Mouse (Mus musculus) midbrain, postnatal 0 days (tissue): ENCODE data around the gene Smyd2. TPM values are rescaled to one million over a fixed set of nuclear protein-coding genes. Genes with fewer than 3 reads are reported as not detected.
A peak's percentile ranks its signal among the peaks of the same experiment; 100 is the strongest.

Experiments used
- ATAC-seq: fragments of 200-750 bp; cut with Nextera tagmentation; 2 replicates; pipeline ENCODE4 v1.8.0; 2017; ENCODE audit warnings: moderate number of reproducible peaks, mild to moderate bottlenecking, moderate TSS enrichment, moderate library complexity; ENCODE audit not compliant: low FRiP score
- DNase-seq: peaks from one replicate; pipeline ENCODE4 v3.0.0-alpha.2; 2015; ENCODE audit warnings: low spot score
- H3K27ac ChIP-seq: fragments of 300-500 bp; sonication (generic); 2 replicates; pipeline ENCODE4 v1.5.1; 2014; ENCODE audit warnings: low read depth, mild to moderate bottlenecking, low read length, mixed read lengths
- H3K27me3 ChIP-seq: fragments of 300-500 bp; sonication (generic); 2 replicates; pipeline ENCODE4 v1.6.1; 2014; ENCODE audit warnings: low read length, control low read depth, mixed read lengths; ENCODE audit not compliant: insufficient read depth
- H3K36me3 ChIP-seq: fragments of 300-500 bp; sonication (generic); 2 replicates; pipeline ENCODE4 v1.6.1; 2014; ENCODE audit warnings: low read length, control low read depth, mixed read lengths; ENCODE audit not compliant: insufficient read depth
- H3K4me1 ChIP-seq: fragments of 300-500 bp; sonication (generic); 2 replicates; pipeline ENCODE4 v1.6.1; 2014; ENCODE audit warnings: mild to moderate bottlenecking, control low read depth, antibody characterized with exemption, low read length, mixed read lengths; ENCODE audit not compliant: insufficient read depth
- H3K4me2 ChIP-seq: fragments of 300-500 bp; sonication (generic); 2 replicates; pipeline ENCODE4 v1.6.1; 2014; ENCODE audit warnings: low read depth, mild to moderate bottlenecking, low read length, mixed read lengths; ENCODE audit not compliant: poor library complexity, severe bottlenecking
- H3K4me3 ChIP-seq: fragments of 300-500 bp; sonication (generic); 2 replicates; pipeline ENCODE4 v1.5.1; 2014; ENCODE audit warnings: low read depth, mild to moderate bottlenecking, low read length, moderate library complexity
- H3K9ac ChIP-seq: fragments of 300-500 bp; sonication (generic); replicated peaks from 2 replicates; pipeline ENCODE4 v1.6.1; 2014; ENCODE audit warnings: mild to moderate bottlenecking, low read length, moderate library complexity, mixed read lengths; ENCODE audit not compliant: poor library complexity, severe bottlenecking
- H3K9me3 ChIP-seq: fragments of 300-500 bp; sonication (generic); 2 replicates; pipeline ENCODE4 v1.6.1; 2016; ENCODE audit warnings: low read length, control low read depth
- CTCF ChIP-seq: IDR thresholded peaks from 2 replicates; pipeline ENCODE4 v1.5.1; 2016; ENCODE audit warnings: antibody characterized with exemption, mild to moderate bottlenecking
- WGBS: fragments of 180-500 bp; shearing (Covaris S2); extraction: QIAGEN DNeasy Blood & Tissue Kit; methylation state at CpG from one replicate; pipeline ENCODE4 v1.1.7; 2014; 5-methylcytosine and 5-hydroxymethylcytosine counted together
- polyA plus RNA-seq: library from polyadenylated mRNA; unstranded; fragments of >200 nt; fragmentation: Nextera tagmentation; extraction: Ambion mirVana; gene quantifications from 2 replicates; pipeline ENCODE4 v1.2.1, GENCODE M21; 2015
- total RNA-seq: library from RNA; depleted of rRNA; stranded (reverse); fragments of >200 nt; gene quantifications from 2 replicates; pipeline ENCODE4 v1.2.3, GENCODE M21; 2014

The Smyd2 gene
- total and polyA plus RNA-seq, 2 experiments from 2014 or later: 66.3 to 88.7 TPM

DNA sequence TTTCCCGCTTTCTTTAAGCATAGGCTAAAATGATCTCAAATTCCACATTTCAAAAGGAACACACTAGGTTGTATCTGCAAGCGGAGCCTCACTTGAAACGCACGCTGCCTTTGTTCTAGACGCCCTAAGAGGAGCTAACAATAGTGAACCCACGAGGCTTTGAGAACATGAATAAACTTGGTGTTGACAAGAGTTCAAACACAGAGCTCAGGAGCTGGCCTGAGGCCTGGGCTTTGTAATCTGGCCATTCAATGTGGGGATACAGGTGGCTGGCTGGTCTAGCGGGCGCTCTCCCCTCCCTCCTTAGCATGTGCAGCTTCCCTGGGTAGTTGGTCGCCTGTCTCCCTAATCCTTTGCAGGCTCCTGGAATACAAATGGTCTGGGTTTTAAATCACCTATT is 24.3 kb downstream of the Smyd2 start:
- no peaks in the 10 kb centered on the region for H3K9me3 ChIP-seq
- H3K4me3 ChIP-seq: no peak overlapping the region
- no peak overlapping the region for H3K9ac ChIP-seq
- 50% methylated on average over 9 of the region's 9 CpGs for WGBS
- H3K4me2 ChIP-seq: no peak overlapping the region
- no peak for DNase-seq
- H3K27ac ChIP-seq: no peak overlapping the region
- no peaks in the 10 kb centered on the region for H3K27me3 ChIP-seq
- no peak for TF ChIP-seq CTCF
- no peak for ATAC-seq
- peaks cover 31% of the 10 kb centered on the region for H3K36me3 ChIP-seq
- H3K4me1 ChIP-seq: no peaks in the 10 kb centered on the region

DNA sequence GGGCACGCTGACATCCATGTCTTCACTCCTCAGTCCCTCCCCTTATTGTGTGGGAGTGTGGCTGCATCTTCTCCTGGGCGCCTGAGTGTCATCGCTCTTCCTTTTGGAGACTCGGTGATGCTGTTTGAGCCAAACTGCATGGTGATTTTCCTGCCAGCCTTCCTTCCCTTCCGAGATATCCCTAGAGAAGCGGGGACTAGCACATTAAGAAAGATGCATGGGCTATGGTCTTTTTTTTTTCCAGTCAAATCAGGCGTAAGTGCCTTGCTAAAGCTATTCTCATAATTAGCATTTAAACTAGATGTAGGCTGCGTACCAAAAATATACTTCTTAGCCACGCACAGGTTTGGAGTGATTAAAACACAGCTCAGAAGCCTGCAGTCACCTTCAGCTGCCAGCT is 28.0 kb downstream of the Smyd2 start:
- no peak overlapping the region for H3K4me2 ChIP-seq
- ATAC-seq (no peak), DNase-seq (peak; percentile 24)
- 70% methylated on average over 9 of the region's 9 CpGs for WGBS
- H3K9ac ChIP-seq: no peak overlapping the region
- no peaks in the 10 kb centered on the region for H3K9me3 ChIP-seq
- peaks cover 36% of the 10 kb centered on the region for H3K36me3 ChIP-seq
- no peak overlapping the region for H3K27ac ChIP-seq
- H3K4me3 ChIP-seq: no peak overlapping the region
- no peaks in the 10 kb centered on the region for H3K27me3 ChIP-seq
- no peak for TF ChIP-seq CTCF
- H3K4me1 ChIP-seq: no peaks in the 10 kb centered on the region

DNA sequence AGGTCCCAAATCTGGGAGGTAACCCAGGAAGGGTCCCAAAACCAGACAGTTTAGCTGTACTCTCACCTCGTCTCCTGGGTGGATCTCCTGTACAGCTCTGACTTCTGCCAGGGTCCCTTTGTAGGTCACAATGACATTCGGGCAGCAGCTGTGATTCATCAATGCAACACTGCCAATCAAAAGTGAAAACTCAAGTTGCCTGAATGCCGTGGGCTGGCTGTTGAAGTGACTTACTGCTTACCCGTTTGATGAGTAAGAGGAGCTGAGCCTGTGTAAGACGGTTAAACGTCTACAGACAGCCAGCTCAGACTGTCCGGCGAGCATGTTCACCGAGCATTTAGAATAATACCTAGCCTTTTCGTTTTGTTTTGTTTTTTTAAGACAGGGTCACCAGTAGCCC is 33.4 kb downstream of the Smyd2 start:
- Histone ChIP-seq H3K4me1 (no peaks in the 10 kb centered on the region), H3K4me3 (no peak overlapping the region), H3K36me3 (peaks cover 17% of the 10 kb centered on the region), H3K9ac (no peak overlapping the region), H3K4me2 (no peak overlapping the region), H3K27ac (no peak overlapping the region), H3K27me3 (no peaks in the 10 kb centered on the region), H3K9me3 (no peaks in the 10 kb centered on the region)
- ATAC-seq (no peak), DNase-seq (no peak)
- TF ChIP-seq CTCF: no peak
- WGBS: 70% methylated on average over 10 of the region's 10 CpGs

DNA sequence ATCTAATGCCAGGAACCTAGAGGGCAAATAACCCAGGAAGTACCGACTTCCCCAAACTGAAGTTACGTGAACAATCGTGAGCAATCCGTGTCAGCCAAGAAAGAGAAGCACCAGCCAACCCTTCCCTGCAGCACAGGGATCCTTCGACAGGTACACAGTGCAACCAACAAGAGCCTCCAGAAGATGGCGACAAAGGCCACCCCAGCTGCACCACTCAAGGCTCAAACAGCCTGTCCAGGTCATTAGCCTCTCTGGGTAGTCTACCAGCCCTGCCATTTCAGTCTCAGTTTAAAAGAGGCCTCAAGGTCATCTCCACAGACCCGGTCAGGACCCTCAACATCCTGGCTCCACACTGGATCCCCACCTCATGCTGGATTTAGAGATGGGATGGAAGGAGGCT is 34.6 kb downstream of the Smyd2 start:
- ATAC-seq: 0 out of 2 replicates have a peak, but pooled peaks have one; percentile 48
- no peaks in the 10 kb centered on the region; the same call in 1 of the 2 replicates for H3K4me1 ChIP-seq
- H3K9ac ChIP-seq: no peak overlapping the region
- H3K4me2 ChIP-seq: no peak overlapping the region
- peaks cover 9% of the 10 kb centered on the region for H3K36me3 ChIP-seq
- H3K27ac ChIP-seq: no peak overlapping the region
- WGBS: 35% methylated on average over 7 of the region's 7 CpGs
- no peak overlapping the region for H3K4me3 ChIP-seq
- H3K27me3 ChIP-seq: no peaks in the 10 kb centered on the region
- peak; percentile 92 for TF ChIP-seq CTCF
- DNase-seq: peak; percentile 78
- H3K9me3 ChIP-seq: no peaks in the 10 kb centered on the region

DNA sequence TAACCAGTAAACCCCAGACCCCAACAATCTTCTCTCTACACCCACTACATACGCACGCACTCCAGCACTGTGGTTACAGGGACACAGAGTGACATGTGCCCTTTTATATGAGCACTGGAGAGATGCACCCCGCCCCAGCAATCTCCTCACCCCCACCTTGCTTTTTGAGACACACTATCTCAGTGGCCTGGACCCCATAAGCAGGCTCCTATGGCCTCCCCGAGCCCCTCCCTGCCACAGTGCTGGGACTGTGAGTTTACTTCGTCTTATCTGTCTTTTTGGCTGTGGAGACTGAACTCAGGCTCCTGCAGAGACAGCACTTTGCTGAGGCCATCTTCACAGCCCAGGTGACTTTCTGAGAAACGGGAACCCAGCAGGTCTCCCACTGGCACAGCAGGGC is 36.2 kb downstream of the Smyd2 start:
- H3K27ac ChIP-seq: no peak overlapping the region
- H3K4me1 ChIP-seq: no peaks in the 10 kb centered on the region; the same call in 1 of the 2 replicates
- ATAC-seq: no peak

DNA sequence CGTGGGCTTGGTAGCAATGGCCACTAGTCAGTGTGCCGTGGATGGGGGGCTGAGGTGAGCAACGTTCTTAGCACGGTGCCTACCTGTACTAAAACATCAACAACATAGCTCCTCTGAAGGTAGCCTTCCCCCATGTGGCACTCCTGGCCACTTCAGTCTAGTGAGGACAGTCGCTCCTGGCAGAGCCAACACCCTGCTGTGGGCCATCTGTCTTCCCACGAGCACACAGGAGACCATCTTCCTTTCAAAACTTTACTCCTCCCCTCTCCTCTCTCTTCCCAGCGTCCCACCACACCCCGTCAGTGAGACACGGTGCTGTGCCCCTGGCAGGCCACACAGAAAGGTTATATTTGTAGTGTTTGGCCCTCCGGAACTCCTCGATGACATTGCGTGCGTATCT is 37.2 kb downstream of the Smyd2 start:
- Histone ChIP-seq H3K36me3 (peaks cover 5% of the 10 kb centered on the region; the same call in 1 of the 2 replicates), H3K4me3 (no peak overlapping the region), H3K9ac (no peak overlapping the region), H3K27me3 (no peaks in the 10 kb centered on the region), H3K4me1 (no peaks in the 10 kb centered on the region; the same call in 1 of the 2 replicates), H3K27ac (no peak overlapping the region), H3K9me3 (no peaks in the 10 kb centered on the region), H3K4me2 (no peak overlapping the region)
- no peak for TF ChIP-seq CTCF
- DNase-seq (no peak), ATAC-seq (no peak)
- WGBS: 64% methylated on average over 13 of the region's 13 CpGs

More for the DNA sequence above, 36.2 kb downstream of the Smyd2 start:
- no peak for TF ChIP-seq CTCF
- no peak for DNase-seq
- WGBS: 84% methylated on average over 6 of the region's 6 CpGs
- no peak overlapping the region for H3K4me3 ChIP-seq
- no peak overlapping the region for H3K4me2 ChIP-seq
- H3K9ac ChIP-seq: no peak overlapping the region
- no peaks in the 10 kb centered on the region for H3K27me3 ChIP-seq
- no peaks in the 10 kb centered on the region for H3K9me3 ChIP-seq
- H3K36me3 ChIP-seq: peaks cover 9% of the 10 kb centered on the region
